Mouse (Mus musculus) gastrocnemius, postnatal 4 days (tissue): ENCODE measurements at regions not wholly inside any gene's neighbourhood (a gene's known extent, or its start where the extent isn't known, plus 50 kb on each side); places are given as distances from the start of the nearest gene placed in this dataset.

Source experiments
- DNase-seq, 2 experiments: peaks; one replicate each; pipeline ENCODE4 v3.0.0; 2021 to 2022; ENCODE audit warnings: low spot score in 2 of 2, mixed read lengths in 2 of 2

DNA sequence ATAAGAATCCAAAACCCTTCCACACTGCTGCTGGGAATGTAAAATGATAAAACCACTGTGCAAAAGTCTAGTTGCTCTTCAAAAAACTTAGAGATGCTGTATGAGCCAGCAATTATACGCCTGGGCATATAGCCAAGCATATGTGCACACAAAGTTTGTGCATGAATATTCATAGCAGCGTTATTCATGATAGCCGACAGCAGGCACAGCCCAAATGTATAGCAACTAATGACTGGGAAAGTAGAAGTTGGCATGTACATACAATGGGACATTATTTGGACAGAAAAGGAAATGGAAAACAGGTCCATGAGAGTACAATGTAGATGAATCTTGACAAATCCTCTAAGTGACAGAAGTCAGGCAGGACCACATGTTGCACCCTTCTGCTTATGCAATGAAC lies 90.7 kb upstream of the Plxnc1 start:
- DNase-seq: no peak

DNA sequence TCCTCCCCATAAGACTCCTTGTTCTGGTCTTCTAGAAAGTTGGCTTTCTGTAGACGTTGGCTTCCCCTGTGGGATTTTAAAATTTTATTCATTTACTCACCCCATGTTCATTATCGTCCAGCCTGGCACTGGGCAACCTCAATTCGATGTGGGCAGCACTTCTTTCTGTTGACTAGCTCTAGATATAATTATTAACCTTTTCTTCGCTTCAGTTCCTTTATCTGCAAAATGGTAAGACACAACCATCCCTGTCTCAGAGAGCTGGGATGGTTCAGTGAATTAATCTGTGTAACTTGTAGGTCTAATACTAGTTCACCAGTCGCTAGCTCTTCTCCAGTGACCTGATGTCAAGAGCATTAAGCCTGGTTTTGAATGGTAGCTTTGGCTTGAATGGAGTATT lies 89.9 kb upstream of the Plxnc1 start:
- DNase-seq: no peak

DNA sequence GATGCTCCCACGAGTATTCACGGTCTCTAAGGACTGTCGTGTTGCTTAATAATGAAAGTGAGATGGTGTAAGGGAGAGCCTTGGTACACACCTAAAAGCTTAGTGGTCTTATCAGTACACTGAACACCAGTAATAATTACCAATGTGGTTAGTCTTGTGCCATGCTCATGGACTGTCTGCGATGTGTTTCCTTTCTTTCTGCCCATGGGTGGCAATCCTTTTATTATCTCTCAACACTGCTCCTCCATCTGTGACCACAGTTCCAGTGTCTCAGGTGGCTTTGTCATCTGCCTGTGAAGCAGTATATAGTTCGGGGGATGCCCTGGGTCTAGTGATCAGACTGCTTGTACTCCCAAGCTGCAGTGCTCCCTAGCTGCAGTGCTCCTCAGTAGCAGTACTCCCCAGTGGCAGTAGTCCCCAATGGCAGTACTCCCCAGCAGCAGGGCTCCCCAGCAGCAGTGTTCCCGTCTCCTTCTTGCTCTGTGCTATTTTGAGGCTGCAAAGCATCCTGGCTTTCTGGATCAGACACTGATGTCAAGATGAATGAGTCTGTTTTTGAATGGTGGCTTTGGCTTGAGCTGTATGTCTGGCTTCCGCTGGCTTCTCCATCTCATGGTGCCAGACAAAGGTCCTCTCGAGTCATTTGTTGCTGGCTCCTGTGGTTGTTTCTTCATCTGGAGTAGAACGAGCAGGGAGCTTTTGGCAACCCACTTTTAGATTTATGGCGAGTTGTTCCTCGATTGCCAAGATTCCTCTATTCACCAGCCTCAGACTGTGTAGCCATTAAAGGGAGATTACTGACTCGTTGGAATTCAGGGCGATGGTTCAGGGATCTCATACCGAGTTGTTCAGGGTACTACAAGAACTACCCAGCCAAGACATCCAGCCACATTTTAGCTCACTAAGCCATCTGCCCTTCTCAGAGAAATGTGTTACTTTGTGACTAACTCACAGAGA lies 88.4 kb upstream of the Plxnc1 start:
- no peak for DNase-seq

DNA sequence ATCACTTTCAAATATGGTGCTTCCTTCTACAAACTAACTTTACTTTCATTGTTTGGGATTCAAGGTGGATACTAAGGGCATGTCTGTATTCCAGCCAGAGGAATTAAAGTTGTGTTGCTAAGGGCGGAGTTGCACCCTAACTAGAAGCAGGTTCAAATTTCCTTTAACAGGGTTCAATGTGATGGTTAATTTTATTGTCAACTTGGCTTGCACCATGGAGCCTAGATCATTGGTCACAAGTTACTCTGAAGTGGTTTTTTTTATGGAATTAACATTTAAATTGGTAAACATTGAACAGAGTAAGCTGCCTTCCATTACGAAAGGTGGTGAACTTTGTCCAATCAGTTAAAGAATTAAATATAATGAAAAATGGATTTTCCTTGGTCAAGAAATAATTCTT lies 86.7 kb upstream of the Plxnc1 start:
- no peak for DNase-seq

DNA sequence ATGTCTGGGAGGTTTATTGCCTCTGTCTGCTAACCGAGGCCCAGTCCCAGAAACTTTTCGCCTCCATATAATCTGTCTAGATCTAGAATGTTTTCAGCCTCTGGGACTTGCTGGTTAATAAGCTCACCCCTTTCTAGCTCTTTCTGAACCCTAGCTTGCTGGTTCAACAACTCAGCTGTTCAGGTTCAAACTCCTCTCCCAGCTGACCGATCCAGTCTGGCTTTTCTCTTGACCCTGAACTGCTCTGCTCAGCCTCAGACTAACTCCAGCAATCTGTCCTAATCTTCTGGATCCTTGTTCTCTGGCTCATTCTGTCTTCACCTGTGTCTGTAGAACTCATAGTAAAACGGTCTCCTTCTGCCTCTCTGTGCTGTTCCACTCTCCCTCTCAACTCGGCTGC lies 86.2 kb upstream of the Plxnc1 start:
- no peak for DNase-seq

DNA sequence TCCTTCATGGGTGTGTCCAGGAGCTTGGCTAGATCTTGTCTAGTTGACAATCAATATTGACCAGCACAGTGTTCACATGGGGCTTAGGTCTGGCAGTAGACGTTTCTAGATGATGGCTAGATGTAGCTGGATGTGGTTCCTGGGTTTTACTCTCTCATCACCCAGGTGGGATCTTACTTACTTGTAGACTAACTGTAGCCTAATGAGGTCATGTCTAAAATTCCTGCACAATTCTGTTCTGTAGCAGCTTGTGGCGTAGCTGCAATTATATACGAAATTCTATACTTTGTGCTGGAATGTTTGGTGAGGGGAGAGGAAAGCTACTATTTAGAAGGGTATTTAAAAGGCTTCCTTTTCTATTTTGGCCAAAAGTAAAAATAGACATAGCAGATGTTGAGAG lies 84.9 kb upstream of the Plxnc1 start:
- DNase-seq: no peak

DNA sequence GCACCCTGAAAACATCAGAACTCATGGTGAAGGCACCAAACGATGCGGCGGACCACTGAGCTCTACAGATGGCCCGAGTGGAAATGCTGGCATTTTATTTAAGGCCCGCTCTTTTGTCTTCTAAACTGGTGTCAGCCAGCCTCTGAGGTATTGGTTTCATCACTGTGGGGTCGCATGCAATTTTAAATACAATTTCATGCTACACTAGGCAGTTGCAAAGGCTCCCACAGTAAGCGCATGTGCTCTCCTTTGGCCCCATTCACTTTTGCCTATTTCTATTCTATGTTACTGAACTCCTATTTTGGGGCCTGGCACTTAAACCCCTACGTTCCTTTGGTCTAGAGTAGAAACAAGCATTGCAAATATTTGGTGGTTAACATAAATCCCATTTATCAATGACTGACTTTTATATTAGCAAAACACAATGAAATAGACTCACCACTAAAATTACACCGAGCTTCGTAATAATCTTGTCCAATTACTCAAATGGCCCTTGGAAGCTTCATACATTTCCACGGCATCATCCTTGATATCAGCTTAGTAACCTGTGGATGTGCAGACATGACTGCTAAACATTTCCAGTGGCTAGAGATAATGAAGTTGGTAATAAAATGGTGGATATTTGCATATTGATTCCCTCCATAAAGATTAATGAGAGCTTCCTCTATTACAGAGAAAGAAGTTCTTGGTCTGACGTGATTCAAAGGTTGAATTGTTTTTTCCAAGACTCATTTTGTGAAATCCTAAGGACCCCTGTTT lies 81.1 kb upstream of the Plxnc1 start:
- no peak for DNase-seq

DNA sequence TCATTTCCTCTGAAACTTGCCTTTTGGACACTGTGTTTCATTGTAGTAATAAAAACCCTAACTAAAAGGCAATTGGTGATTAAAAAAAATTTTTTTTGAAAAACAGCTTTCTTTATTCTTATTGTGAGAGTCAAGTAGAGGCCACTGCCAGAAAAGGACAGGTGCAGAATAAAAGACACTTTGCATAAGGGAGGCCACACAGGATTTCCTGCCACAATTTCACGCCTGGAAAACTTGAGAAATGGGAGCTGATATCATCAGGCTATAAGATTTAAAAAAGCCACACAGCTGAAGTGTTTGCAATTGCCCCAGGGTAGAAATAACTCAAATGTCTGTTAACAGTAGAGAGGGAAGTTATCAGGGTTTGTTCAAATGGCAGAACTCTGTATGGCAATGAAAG lies 76.6 kb upstream of the Plxnc1 start:
- no peak for DNase-seq

DNA sequence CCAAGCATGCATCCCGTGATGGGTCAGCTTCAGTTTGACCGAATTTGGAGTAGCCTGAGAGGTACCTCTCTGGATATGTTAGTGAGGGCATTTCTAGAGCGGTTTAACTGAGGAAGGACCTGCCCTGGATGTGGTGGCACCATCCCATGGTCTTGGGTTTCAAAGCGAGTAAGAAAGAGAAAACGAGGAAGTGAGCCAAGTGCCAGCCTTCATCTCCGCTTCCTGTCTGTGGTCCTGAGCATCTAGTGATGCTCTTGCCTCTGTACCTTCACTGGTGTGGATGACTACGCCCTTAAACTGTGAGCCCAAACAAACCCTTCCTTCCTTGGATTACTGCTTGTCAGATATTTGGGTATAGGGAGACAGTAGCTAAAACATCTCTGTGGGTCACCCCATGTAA lies 72.3 kb upstream of the Plxnc1 start:
- no peak for DNase-seq

DNA sequence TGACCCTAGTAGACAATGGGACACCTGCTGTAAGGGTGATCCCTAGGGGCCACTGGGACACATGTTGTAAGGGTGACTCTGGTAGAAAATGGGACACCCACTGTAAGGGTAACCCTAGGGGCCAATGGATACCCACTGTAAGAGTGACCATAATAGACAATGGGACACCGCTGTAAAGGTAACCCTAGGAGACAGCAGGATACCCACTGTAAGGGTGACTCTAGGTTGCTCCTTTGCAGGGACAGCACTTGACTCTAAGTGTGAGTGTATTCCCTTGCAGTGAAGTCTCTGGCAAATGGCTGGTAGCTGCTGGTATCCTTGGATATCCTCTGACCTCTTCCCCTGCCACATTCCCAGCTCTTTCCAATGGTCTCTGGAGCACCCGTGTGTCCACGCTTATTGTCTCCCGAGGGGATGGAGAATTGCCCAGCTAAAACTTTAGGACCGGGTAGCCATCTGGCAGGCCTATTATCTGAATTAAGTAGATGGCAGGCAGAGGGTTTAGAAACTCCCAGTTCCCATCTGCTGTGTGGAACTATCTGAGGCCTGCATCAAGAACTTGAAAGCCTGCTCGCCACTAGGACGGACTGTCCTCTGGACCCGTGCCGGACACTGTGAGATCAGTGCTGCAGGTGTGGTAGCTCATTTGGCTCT lies 70.8 kb upstream of the Plxnc1 start:
- DNase-seq: no peak

DNA sequence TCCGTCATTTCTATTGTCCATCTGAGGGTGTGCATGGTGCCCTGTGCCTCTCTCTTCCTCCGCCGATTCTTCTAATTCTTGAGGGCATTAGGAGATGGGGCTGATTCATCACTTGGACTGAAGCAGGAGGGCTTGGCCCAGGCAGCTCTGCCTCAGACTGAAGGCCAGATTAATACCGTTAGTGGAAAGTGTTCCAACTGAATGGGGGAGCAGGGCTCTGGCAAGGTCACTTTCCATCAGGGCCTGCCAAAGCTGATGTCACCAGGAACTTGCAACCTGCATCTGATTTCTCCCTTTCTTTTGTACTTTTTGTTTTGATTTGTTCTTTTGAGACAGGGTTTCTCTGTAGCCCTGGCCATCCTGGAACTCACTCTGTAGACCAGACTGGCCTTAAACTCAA lies 69.3 kb upstream of the Plxnc1 start:
- DNase-seq: peak; percentile 43 to 72

DNA sequence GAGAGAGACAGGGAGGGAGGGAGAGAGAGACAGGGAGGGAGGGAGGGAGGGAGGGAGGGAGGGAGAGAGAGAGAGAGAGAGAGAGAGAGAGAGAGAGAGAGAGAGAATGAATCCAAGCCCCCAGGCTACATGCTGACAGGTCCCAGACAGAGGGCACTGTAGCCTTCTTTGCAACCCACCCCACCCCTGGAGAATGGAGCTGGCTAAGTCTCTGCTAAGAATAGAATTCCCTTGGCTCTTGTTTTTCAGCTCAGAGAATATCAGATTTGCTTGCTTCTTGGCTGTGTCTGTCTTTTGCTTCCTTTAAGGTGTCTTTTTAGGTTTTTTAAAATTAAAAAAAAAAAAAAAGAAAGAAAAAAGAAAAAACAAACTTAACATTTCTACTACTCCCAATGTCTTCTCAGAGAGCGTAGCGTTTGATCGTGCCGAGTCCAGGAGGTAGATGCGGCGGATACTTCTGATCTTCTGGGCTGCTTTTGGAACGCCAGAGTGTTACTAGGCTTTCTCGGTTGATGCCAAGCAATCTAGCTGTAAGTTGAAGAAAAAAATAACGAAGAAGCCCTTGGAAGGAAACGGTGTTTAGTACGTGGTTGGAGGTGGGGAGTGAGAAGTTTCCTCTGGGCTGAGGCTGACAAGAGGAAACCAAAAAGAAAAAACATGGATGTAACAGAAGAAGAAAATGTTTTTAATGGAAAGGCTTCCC lies 68.7 kb upstream of the Plxnc1 start:
- DNase-seq: no peak

DNA sequence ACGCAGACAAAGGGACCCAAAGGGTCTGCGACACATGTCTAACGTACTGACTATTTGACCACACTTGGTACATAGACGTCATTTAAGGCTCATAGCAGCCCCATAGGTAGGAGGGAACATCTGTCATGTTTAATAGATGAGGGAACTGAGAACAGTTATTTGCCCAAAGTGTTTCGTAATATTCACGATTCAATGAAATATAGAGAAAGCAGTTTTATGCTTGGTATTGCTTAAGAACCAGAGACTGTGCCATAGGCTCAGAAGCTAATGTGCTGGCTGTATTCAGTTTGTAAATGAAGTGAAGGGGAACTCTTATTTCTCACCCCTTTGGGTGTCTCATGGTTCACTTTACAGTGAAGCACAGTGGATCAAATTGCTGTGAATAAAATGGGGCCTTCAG lies 65.7 kb upstream of the Plxnc1 start:
- no peak for DNase-seq

DNA sequence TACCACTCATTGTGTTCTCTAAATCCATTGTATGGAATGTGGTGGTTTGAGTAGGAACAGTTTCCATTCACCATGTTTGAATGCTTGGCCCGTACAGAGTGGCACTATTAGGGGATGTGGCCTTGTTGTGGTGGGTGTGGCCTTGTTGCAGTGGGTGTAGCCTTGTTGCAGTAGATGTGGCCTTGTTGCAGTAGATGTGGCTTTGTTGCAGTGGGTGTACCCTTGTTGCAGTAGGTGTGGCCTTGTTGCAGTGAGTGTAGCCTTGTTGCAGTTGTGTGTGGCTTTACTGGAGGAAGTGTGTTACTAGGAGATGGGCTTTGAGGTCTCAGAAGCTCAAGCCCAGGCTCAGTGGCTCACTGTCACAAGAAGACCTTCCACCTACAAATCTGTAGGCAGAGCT lies 64.4 kb upstream of the Plxnc1 start:
- DNase-seq: no peak

DNA sequence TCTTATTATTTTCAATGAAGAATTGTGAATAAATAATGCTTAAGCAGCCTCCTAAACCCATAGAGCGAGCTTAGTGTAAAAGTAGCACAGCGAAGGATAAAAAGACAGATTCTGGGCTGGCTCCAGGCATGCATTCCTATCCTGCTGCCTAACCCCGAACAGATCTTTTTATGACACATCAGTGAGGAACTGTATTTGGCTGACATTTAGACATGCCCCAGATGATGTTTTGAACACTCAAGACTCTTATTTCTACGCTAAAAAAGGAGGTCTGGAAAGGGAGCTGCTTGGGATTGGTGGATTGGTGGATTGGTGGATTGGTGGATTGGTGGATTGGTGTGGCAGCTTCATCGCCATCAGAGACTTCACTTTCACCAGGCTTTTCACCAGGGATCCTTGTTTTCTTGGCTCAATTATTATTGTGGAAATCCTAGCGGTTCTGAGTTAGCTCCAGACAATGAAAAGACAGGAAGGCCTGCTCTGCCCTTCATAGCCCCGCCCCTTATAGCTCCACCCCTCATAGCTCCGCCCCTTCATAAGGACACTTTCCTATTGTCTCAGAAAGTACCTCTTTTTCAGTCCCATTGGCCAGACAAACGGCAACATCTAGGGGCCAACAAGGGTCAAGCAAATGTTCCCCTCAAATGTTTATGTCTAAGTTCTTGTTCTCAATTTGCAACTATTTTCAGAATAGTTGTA lies 59.6 kb upstream of the Plxnc1 start:
- peak in 1 of 2 experiments; percentile 47 for DNase-seq

DNA sequence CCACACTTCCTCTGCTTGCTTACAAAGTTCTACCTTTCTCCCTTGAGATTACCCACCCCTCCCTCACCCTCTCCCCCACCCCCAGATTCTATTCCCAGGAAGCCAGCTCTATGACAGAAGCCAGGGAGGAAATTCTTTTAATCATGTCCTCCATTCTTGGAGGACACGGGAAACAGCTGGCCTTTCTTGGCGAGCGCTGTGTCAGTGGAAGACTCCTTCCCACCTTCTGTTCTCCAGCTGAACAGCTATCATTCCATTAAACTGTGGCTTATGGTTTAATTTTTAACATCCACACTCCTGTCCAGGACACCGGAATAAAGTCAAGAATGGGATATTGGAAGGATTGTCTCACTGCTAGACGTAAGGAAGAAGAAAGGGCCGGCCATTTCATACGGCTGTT lies 59.0 kb upstream of the Plxnc1 start:
- peak in 1 of 2 experiments; percentile 49 for DNase-seq

DNA sequence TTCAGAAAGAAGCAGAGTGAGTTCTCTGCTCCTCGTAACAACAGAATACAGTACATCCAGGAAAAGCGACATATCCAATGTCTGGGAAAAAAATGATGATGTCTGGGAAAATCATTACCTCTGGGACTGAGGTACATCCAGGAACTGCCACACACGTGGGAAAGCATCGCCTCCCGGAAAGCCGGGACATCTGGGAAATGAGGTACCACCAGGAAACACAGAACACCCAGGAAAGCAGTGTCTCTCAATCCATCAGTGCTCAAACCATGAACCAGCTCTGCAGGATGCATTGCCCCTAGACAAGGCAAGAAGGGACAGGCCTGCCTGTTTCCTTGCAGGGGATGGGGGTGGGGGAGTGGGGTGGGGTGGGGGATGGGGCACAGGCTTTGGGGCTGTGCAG lies 57.0 kb upstream of the Plxnc1 start:
- DNase-seq: no peak

DNA sequence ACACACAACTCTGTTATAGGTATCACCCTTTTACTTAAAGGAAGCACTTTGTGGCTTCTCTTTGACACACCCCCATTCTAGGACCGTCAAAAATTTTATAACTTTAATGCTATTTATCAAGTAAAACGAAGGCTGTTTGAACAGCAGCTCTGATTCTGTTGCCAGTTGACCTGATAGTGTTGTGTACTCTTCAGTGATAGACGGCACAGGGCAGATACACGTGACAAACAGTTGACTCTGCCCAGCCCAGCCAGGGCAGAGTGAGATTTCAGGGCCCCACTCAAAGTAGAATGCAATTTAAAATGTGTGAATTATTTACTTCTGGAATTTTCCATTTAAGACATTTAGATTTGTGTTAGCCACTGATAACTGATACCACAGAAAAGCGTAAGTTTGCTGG lies 55.1 kb upstream of the Plxnc1 start:
- DNase-seq: no peak
